Mouse (Mus musculus): ENCODE results near the gene Klhdc7a. TPM values are rescaled to one million over a fixed set of nuclear protein-coding genes. Genes with fewer than 3 reads are reported as not detected.

The Klhdc7a gene
- polyA plus RNA-seq, 1 experiment = not detected

DNA sequence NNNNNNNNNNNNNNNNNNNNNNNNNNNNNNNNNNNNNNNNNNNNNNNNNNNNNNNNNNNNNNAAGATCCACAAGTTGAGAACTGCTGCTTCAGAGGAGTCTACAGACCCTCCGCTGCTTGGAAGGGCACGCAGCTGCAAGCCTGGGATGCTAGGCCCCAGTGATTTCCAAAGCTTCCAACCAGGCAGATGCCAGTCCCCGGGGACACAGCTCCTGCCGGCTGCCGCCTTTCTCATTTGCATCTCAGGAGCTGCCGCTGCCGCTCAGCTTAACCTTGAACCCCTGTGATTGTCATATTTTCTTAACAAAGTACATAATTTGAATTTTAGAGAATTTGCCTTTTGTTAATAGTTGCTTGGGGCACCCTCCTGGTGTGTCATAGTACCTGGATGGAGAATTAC lies 19.1 kb upstream of the Klhdc7a start:
- H3K27me3 ChIP-seq (replicated peaks) = peaks cover 17% of the 10 kb centered on the region
- H3K4me1 ChIP-seq = peaks cover 7% of the 10 kb centered on the region
- no peaks in the 10 kb centered on the region for H3K36me3 ChIP-seq (replicated peaks; ENCODE audit: low read length)
- TF ChIP-seq FLI1 (IDR thresholded peaks at IDR 0.05; ENCODE audit: low read length) = no peak
- TF ChIP-seq GATA1 (IDR thresholded peaks at IDR 0.05; ENCODE audit: borderline replicate concordance, low read length) = no peak
- H3K9me3 ChIP-seq = 0 out of 2 replicates have a peak, but pooled peaks cover 7% of the 10 kb centered on the region
- no peak overlapping the region for H3K4me3 ChIP-seq (replicated peaks)

DNA sequence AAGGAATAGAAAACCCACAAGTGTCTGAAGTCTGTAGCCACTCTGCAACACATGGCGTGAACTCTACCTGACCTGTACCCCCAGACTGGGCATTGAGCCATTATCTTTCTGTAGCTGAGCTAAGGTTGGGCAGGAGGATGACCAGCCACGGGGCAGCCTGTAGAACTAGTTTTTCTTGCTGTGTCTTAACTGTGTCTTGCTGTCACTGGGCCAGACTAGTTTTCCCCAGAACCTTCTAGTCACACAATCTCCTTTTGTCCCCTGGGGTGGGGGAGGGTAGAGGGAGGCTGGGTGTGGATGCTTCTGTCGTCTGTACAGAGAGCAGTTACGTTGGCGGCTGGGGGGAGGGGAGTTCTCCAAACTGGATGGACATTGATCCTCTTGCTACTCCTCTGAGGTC lies 10.9 kb upstream of the Klhdc7a start:
- no peaks in the 10 kb centered on the region for H3K36me3 ChIP-seq (replicated peaks; ENCODE audit: low read length)
- H3K4me3 ChIP-seq (replicated peaks) = no peak overlapping the region
- peaks cover 2% of the 10 kb centered on the region for H3K27me3 ChIP-seq (replicated peaks)
- H3K4me1 ChIP-seq = no peaks in the 10 kb centered on the region
- H3K9me3 ChIP-seq = no peaks in the 10 kb centered on the region
- no peak for TF ChIP-seq FLI1 (IDR thresholded peaks at IDR 0.05; ENCODE audit: low read length)
- TF ChIP-seq GATA1 (IDR thresholded peaks at IDR 0.05; ENCODE audit: borderline replicate concordance, low read length) = no peak

DNA sequence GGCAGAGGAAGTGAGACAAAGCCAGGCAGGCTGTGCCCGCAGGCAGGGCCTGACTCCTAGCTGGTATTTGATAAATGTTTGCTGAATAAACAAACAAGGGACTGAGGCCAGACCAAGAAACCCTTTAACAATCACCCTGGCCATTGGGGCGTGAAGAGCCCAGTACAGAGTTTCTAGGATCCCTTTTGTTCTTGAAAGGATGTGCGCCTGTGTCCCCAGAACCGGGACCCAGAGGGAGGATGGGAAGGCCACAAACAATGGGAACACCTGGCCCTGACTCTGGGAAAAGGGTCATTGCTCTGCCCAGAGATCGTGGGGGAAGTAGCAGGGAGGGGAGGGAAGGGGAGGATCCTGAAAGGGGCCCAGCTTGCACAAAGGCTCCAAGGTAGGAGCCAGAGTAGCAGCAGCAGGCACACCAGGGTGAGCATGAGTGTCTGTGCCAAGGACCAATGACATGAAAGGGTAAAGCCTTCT lies 9.5 kb upstream of the Klhdc7a start:
- Histone ChIP-seq H3K4me1 (no peaks in the 10 kb centered on the region), H3K9me3 (no peaks in the 10 kb centered on the region), H3K27me3 (replicated peaks) (peaks cover 2% of the 10 kb centered on the region), H3K4me3 (replicated peaks) (no peak overlapping the region), H3K36me3 (replicated peaks; ENCODE audit: low read length) (no peaks in the 10 kb centered on the region)
- TF ChIP-seq FLI1 (IDR thresholded peaks at IDR 0.05; ENCODE audit: low read length) (no peak), GATA1 (IDR thresholded peaks at IDR 0.05; ENCODE audit: borderline replicate concordance, low read length) (no peak)

GRCm38 (mm10) chr4:139974506-139974905 lies 6.7 kb upstream of the Klhdc7a start:
- Histone ChIP-seq H3K4me3 (replicated peaks) (no peak overlapping the region), H3K36me3 (replicated peaks; ENCODE audit: low read length) (no peaks in the 10 kb centered on the region), H3K4me1 (no peaks in the 10 kb centered on the region), H3K9me3 (no peaks in the 10 kb centered on the region), H3K27me3 (replicated peaks) (no peaks in the 10 kb centered on the region)
- TF ChIP-seq FLI1 (IDR thresholded peaks at IDR 0.05; ENCODE audit: low read length) (no peak), GATA1 (IDR thresholded peaks at IDR 0.05; ENCODE audit: borderline replicate concordance, low read length) (no peak)

GRCm38 (mm10) chr4:139967475-139967891 lies 343 bp downstream of the Klhdc7a start:
- TF ChIP-seq FLI1 (IDR thresholded peaks at IDR 0.05; ENCODE audit: low read length) = no peak
- no peak for TF ChIP-seq GATA1 (IDR thresholded peaks at IDR 0.05; ENCODE audit: borderline replicate concordance, low read length)
- Histone ChIP-seq H3K27me3 (replicated peaks) (peaks cover 6% of the 10 kb centered on the region), H3K36me3 (replicated peaks; ENCODE audit: low read length) (no peaks in the 10 kb centered on the region), H3K9me3 (no peaks in the 10 kb centered on the region), H3K4me1 (no peaks in the 10 kb centered on the region), H3K4me3 (replicated peaks) (no peak overlapping the region)

DNA sequence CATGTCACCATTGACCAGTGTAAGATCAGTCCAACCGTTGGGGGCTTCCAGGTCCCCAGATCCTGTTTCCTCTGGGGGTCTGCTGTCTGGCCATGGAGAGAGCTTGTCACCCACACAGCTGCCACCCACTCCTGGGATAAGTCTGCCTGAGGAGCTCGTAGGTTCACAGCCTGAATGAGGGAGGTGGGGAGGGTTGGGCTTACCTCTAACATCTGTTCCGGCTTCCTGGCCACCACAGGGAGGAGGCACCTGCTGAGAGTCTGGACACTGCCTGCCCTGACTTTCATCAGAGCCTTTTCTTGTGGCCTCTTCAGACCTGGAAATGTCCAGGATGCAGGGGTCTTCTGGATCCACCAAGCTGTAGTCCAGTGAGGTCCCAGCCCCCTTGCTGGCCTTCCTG lies 845 bp downstream of the Klhdc7a start:
- no peaks in the 10 kb centered on the region for H3K9me3 ChIP-seq
- H3K36me3 ChIP-seq (replicated peaks; ENCODE audit: low read length) = no peaks in the 10 kb centered on the region
- H3K27me3 ChIP-seq (replicated peaks) = peaks cover 6% of the 10 kb centered on the region
- TF ChIP-seq GATA1 (IDR thresholded peaks at IDR 0.05; ENCODE audit: borderline replicate concordance, low read length) (no peak), FLI1 (IDR thresholded peaks at IDR 0.05; ENCODE audit: low read length) (no peak)
- H3K4me1 ChIP-seq = no peaks in the 10 kb centered on the region
- no peak overlapping the region for H3K4me3 ChIP-seq (replicated peaks)

GRCm38 (mm10) chr4:139965596-139966185 lies 2.1 kb downstream of the Klhdc7a start:
- Histone ChIP-seq H3K4me3 (replicated peaks) (no peak overlapping the region), H3K9me3 (peaks cover 4% of the 10 kb centered on the region), H3K27me3 (replicated peaks) (peaks cover 6% of the 10 kb centered on the region), H3K36me3 (replicated peaks; ENCODE audit: low read length) (no peaks in the 10 kb centered on the region), H3K4me1 (no peaks in the 10 kb centered on the region)
- TF ChIP-seq GATA1 (IDR thresholded peaks at IDR 0.05; ENCODE audit: borderline replicate concordance, low read length) (no peak), FLI1 (IDR thresholded peaks at IDR 0.05; ENCODE audit: low read length) (no peak)

- Histone ChIP-seq H3K4me1 (no peaks in the 10 kb centered on the region), H3K27me3 (replicated peaks) (peaks cover 6% of the 10 kb centered on the region), H3K9me3 (peaks cover 12% of the 10 kb centered on the region), H3K36me3 (replicated peaks; ENCODE audit: low read length) (no peaks in the 10 kb centered on the region), H3K4me3 (replicated peaks) (no peak overlapping the region)
- TF ChIP-seq GATA1 (IDR thresholded peaks at IDR 0.05; ENCODE audit: borderline replicate concordance, low read length) (no peak), FLI1 (IDR thresholded peaks at IDR 0.05; ENCODE audit: low read length) (no peak)
These were observed 3.4 kb downstream of the Klhdc7a start for GRCm38 (mm10) chr4:139964406-139964805.

GRCm38 (mm10) chr4:139963911-139964310 lies 3.9 kb downstream of the Klhdc7a start:
- Histone ChIP-seq H3K36me3 (replicated peaks; ENCODE audit: low read length) (no peaks in the 10 kb centered on the region), H3K9me3 (peaks cover 13% of the 10 kb centered on the region), H3K27me3 (replicated peaks) (peaks cover 6% of the 10 kb centered on the region), H3K4me3 (replicated peaks) (no peak overlapping the region), H3K4me1 (no peaks in the 10 kb centered on the region)
- TF ChIP-seq FLI1 (IDR thresholded peaks at IDR 0.05; ENCODE audit: low read length) = no peak
- no peak for TF ChIP-seq GATA1 (IDR thresholded peaks at IDR 0.05; ENCODE audit: borderline replicate concordance, low read length)

GRCm38 (mm10) chr4:139963059-139963458 lies 4.8 kb downstream of the Klhdc7a start:
- Histone ChIP-seq H3K27me3 (replicated peaks) (peaks cover 6% of the 10 kb centered on the region), H3K36me3 (replicated peaks; ENCODE audit: low read length) (no peaks in the 10 kb centered on the region), H3K9me3 (peaks cover 15% of the 10 kb centered on the region), H3K4me3 (replicated peaks) (no peak overlapping the region), H3K4me1 (no peaks in the 10 kb centered on the region)
- TF ChIP-seq GATA1 (IDR thresholded peaks at IDR 0.05; ENCODE audit: borderline replicate concordance, low read length) (no peak), FLI1 (IDR thresholded peaks at IDR 0.05; ENCODE audit: low read length) (no peak)
